Mouse (Mus musculus): ENCODE data around the gene Ctsa.

GRCm38 (mm10) chr2:164862179-164862861, 29.6 kb downstream of the Ctsa start:
- TF ChIP-seq POLR2A (IDR thresholded peaks at IDR 0.05; ENCODE audit: borderline replicate concordance, extremely low read depth, insufficient read depth, insufficient read length, poor library complexity, severe bottlenecking) (no peak), CTCF (IDR thresholded peaks at IDR 0.05; ENCODE audit: borderline replicate concordance, extremely low read depth, insufficient read depth, insufficient read length) (no peak)
